Mouse (Mus musculus) mouse embryonic stem cell (cell line): ENCODE measurements at regions not wholly inside any gene's neighbourhood (a gene's known extent, or its start where the extent isn't known, plus 50 kb on each side); places are given as distances from the start of the nearest gene placed in this dataset.

Experiments used
- in situ Hi-C, 2 experiments: fragments of 300-500 bp; cut with MboI; formaldehyde crosslinking; loops; 1 replicate in 1 of 2; 3 replicates in 1 of 2; pipeline ENCODE4 v1.14.3; 2019 to 2020; ENCODE audit warnings: low sequenced_read_pairs in 2 of 2, low pct_unique_long_range_greater_than_20kb in 1 of 2, mixed read lengths in 1 of 2; ENCODE audit not compliant: unreplicated experiment in 1 of 2

- in situ Hi-C loops: no loop called here
Observed at GRCm38 (mm10) chr19:36293177-36293969, 54.7 kb upstream of the Pcgf5 start.
